Mouse (Mus musculus) ovary, adult 10 weeks (tissue): Measurements from ENCODE around the gene Pik3r3. TPM values are rescaled to one million over a fixed set of nuclear protein-coding genes. Genes with fewer than 3 reads are reported as not detected.

Experiments
- polyA plus RNA-seq: library from polyadenylated mRNA; stranded (reverse); fragments of 350-450 nt; fragmentation: Illumina TruSeq; extraction: RNeasy Lipid Tissue Mini Kit (QIAGEN cat#74804); gene quantifications from one replicate; pipeline ENCODE4 v1.2.3, GENCODE M21; 2014

Gene Pik3r3
- polyA plus RNA-seq: 34.3 TPM

GRCm38 (mm10) chr4:116221140-116221851 is at the start of gene Pik3r3:
Pik3r3 (plus strand) TSS chr4:116221618.

GRCm38 (mm10) chr4:116173072-116173471 is 48.3 kb upstream of the Pik3r3 start, which contains the start of the genes 1700042G07Rik and Gm49337:
1700042G07Rik (plus strand) TSS chr4:116173372.
Gm49337 (plus strand) TSS chr4:116173384.

Other genes starting within 250 kb of the Pik3r3 start
- gene Faah, start 203.7 kb upstream of the Pik3r3 start, polyA plus RNA-seq: 1.1 TPM
- 10.5 TPM for gene Nsun4, start 167.7 kb upstream of the Pik3r3 start, polyA plus RNA-seq
- 188 TPM for gene Uqcrh, start 146.5 kb upstream of the Pik3r3 start, polyA plus RNA-seq
- gene Lrrc41, start 146.3 kb upstream of the Pik3r3 start, polyA plus RNA-seq: 13.3 TPM
- gene Rad54l, start 97.9 kb upstream of the Pik3r3 start, polyA plus RNA-seq: 4.5 TPM
- 7.3 TPM for gene Pomgnt1, start 97.8 kb upstream of the Pik3r3 start, polyA plus RNA-seq
- 4.8 TPM for gene Lurap1, start 70.3 kb upstream of the Pik3r3 start, polyA plus RNA-seq
- gene Tspan1, start 54.0 kb upstream of the Pik3r3 start, polyA plus RNA-seq: 18.3 TPM
- not detected for gene 1700042G07Rik, start 48.2 kb upstream of the Pik3r3 start, polyA plus RNA-seq
- 2.2 TPM for gene Gm49337, start 48.2 kb upstream of the Pik3r3 start, polyA plus RNA-seq
- gene Mast2, start 242.6 kb downstream of the Pik3r3 start, polyA plus RNA-seq: 19.0 TPM